Mouse (Mus musculus) heart, adult 2 months (tissue): ENCODE measurements at regions not wholly inside any gene's neighbourhood (a gene's known extent, or its start where the extent isn't known, plus 50 kb on each side); places are given as distances from the start of the nearest gene placed in this dataset.
A peak's percentile ranks its signal among the peaks of the same experiment; 100 is the strongest.

Source experiments
- DNase-seq, 2 experiments: peaks; one replicate each; pipeline ENCODE4 v3.0.0; 2021
- H3K27ac ChIP-seq: fragments of 200-600 bp; 2 replicates; pipeline ENCODE4 v1.8.1; 2022
- H3K27me3 ChIP-seq: fragments of 200-500 bp; 2 replicates; pipeline ENCODE4 v1.6.1; 2012; ENCODE audit warnings: mild to moderate bottlenecking, low read length, inconsistent platforms, mixed read lengths; ENCODE audit not compliant: control insufficient read depth, insufficient read depth
- H3K36me3 ChIP-seq: fragments of 200-500 bp; 2 replicates; pipeline ENCODE4 v1.6.1; 2012; ENCODE audit warnings: low read length, inconsistent platforms; ENCODE audit not compliant: control insufficient read depth, insufficient read depth
- H3K4me1 ChIP-seq: fragments of 200-500 bp; 2 replicates; pipeline ENCODE4 v1.6.1; 2011; ENCODE audit warnings: low read length; ENCODE audit not compliant: control insufficient read depth, insufficient read depth
- H3K4me3 ChIP-seq: fragments of 200-600 bp; 2 replicates; pipeline ENCODE4 v1.8.1; 2022
- H3K79me2 ChIP-seq: fragments of 200-500 bp; replicated peaks from 2 replicates; pipeline ENCODE4 v1.6.1; 2012; ENCODE audit warnings: mild to moderate bottlenecking, inconsistent platforms, low read length, moderate library complexity, mixed read lengths; ENCODE audit not compliant: control insufficient read depth, insufficient read depth
- H3K9ac ChIP-seq: fragments of 200-500 bp; 2 replicates; pipeline ENCODE4 v1.6.1; 2012; ENCODE audit warnings: low read depth, mild to moderate bottlenecking, control low read depth, inconsistent platforms, low read length, mixed read lengths
- CTCF ChIP-seq: fragments of 200-600 bp; IDR thresholded peaks from 2 replicates; pipeline ENCODE4 v1.8.1; 2022; ENCODE audit warnings: antibody characterized with exemption, mild to moderate bottlenecking, moderate library complexity
- EP300 ChIP-seq: fragments of 200-500 bp; IDR thresholded peaks from 2 replicates; pipeline ENCODE4 v1.6.1; 2011; ENCODE audit warnings: low read depth, low read length, control low read depth; ENCODE audit not compliant: insufficient read depth
- POLR2A ChIP-seq: fragments of 200-500 bp; IDR thresholded peaks from 2 replicates; pipeline ENCODE4 v1.6.1; 2011; ENCODE audit warnings: mild to moderate bottlenecking, low read depth, low read length, control low read depth; ENCODE audit not compliant: insufficient read depth
- WGBS: fragments of 180-500 bp; shearing (Covaris S2); methylation state at CpG from one replicate; pipeline ENCODE4 v1.1.7; 2018; 5-methylcytosine and 5-hydroxymethylcytosine counted together
- intact Hi-C: fragments of 180-260 bp; cut with DNase I; formaldehyde crosslinking; loops from one replicate; pipeline ENCODE4 v1.15.1; 2025

- no peak overlapping the region for H3K27ac ChIP-seq
- H3K4me3 ChIP-seq = no peak overlapping the region
- H3K27me3 ChIP-seq = 0 out of 2 replicates have a peak, but pooled peaks cover 1% of the 10 kb centered on the region
- TF ChIP-seq EP300 (no peak), CTCF (no peak), POLR2A (no peak)
- intact Hi-C loops = loop anchor here (5.0 kb wide), 1 partner anchor 207 kb away; no protein-coding TSS in a partner anchor
- H3K9ac ChIP-seq = no peak overlapping the region
- H3K4me1 ChIP-seq = peaks cover 3% of the 10 kb centered on the region
- WGBS = 91% methylated on average over 4 of the region's 4 CpGs
- no peaks in the 10 kb centered on the region for H3K36me3 ChIP-seq
- DNase-seq = no peak
- no peaks in the 10 kb centered on the region for H3K79me2 ChIP-seq
These were observed 240.9 kb upstream of the Gm5148 start for GRCm38 (mm10) chr3:37965221-37965620.

GRCm38 (mm10) chr3:37964083-37964482 lies 239.8 kb upstream of the Gm5148 start:
- intact Hi-C loops = no loop called here
- TF ChIP-seq POLR2A (no peak), CTCF (no peak), EP300 (no peak)
- Histone ChIP-seq H3K79me2 (no peaks in the 10 kb centered on the region), H3K27ac (no peak overlapping the region), H3K9ac (no peak overlapping the region), H3K4me1 (peaks cover 3% of the 10 kb centered on the region), H3K4me3 (no peak overlapping the region), H3K36me3 (no peaks in the 10 kb centered on the region), H3K27me3 (0 out of 2 replicates have a peak, but pooled peaks cover 1% of the 10 kb centered on the region)
- no peak for DNase-seq
- WGBS = 90% methylated on average over 5 of the region's 5 CpGs

- H3K36me3 ChIP-seq = no peaks in the 10 kb centered on the region
- H3K4me1 ChIP-seq = peaks cover 3% of the 10 kb centered on the region
- no peak for DNase-seq
- 59% methylated on average over 8 of the region's 8 CpGs for WGBS
- H3K9ac ChIP-seq = no peak overlapping the region
- intact Hi-C loops = no loop called here
- H3K79me2 ChIP-seq = no peaks in the 10 kb centered on the region
- TF ChIP-seq CTCF (no peak), EP300 (no peak), POLR2A (no peak)
- no peak overlapping the region for H3K4me3 ChIP-seq
- H3K27ac ChIP-seq = no peak overlapping the region
- H3K27me3 ChIP-seq = 0 out of 2 replicates have a peak, but pooled peaks cover 1% of the 10 kb centered on the region
These were observed 238.5 kb upstream of the Gm5148 start for GRCm38 (mm10) chr3:37962811-37963210.

GRCm38 (mm10) chr3:37962043-37962810 lies 237.9 kb upstream of the Gm5148 start:
- H3K79me2 ChIP-seq = no peaks in the 10 kb centered on the region
- DNase-seq = peak in 1 of 2 experiments; percentile 22

GRCm38 (mm10) chr3:37958361-37958978 lies 234.2 kb upstream of the Gm5148 start:
- H3K79me2 ChIP-seq = no peaks in the 10 kb centered on the region
- no peak overlapping the region for H3K4me3 ChIP-seq
- no peaks in the 10 kb centered on the region for H3K36me3 ChIP-seq
- 0 out of 2 replicates have a peak, but pooled peaks cover 1% of the 10 kb centered on the region for H3K27me3 ChIP-seq
- no peak overlapping the region for H3K27ac ChIP-seq
- peaks cover 3% of the 10 kb centered on the region for H3K4me1 ChIP-seq
- WGBS = 66% methylated on average over 6 of the region's 6 CpGs
- no peak for DNase-seq
- H3K9ac ChIP-seq = no peak overlapping the region
- no peak for TF ChIP-seq CTCF
- TF ChIP-seq POLR2A = no peak
- TF ChIP-seq EP300 = no peak
- intact Hi-C loops = no loop called here

More at GRCm38 (mm10) chr3:37962043-37962810, 237.9 kb upstream of the Gm5148 start:
- TF ChIP-seq POLR2A (no peak), EP300 (no peak), CTCF (no peak)
- no peak overlapping the region for H3K9ac ChIP-seq
- intact Hi-C loops = no loop called here
- H3K27me3 ChIP-seq = 0 out of 2 replicates have a peak, but pooled peaks cover 1% of the 10 kb centered on the region
- H3K4me1 ChIP-seq = peaks cover 3% of the 10 kb centered on the region
- H3K36me3 ChIP-seq = no peaks in the 10 kb centered on the region
- H3K4me3 ChIP-seq = no peak overlapping the region
- H3K27ac ChIP-seq = no peak overlapping the region
- 49% methylated on average over 12 of the region's 12 CpGs for WGBS

GRCm38 (mm10) chr3:37956543-37956942 lies 232.3 kb upstream of the Gm5148 start:
- Histone ChIP-seq H3K27ac (no peak overlapping the region), H3K79me2 (no peaks in the 10 kb centered on the region), H3K4me3 (no peak overlapping the region), H3K9ac (no peak overlapping the region), H3K27me3 (0 out of 2 replicates have a peak, but pooled peaks cover under 1% of the 10 kb centered on the region), H3K36me3 (no peaks in the 10 kb centered on the region), H3K4me1 (no peaks in the 10 kb centered on the region)
- intact Hi-C loops = no loop called here
- TF ChIP-seq POLR2A (no peak), EP300 (no peak), CTCF (no peak)
- 92% methylated on average over 6 of the region's 6 CpGs for WGBS
- DNase-seq = no peak
